Mouse (Mus musculus) liver, embryonic 14.5 days (tissue): ENCODE measurements around the gene Calr. TPM values are rescaled to one million over a fixed set of nuclear protein-coding genes. Genes with fewer than 3 reads are reported as not detected.

Experiments used
- ATAC-seq: fragments of 200-750 bp; cut with Nextera tagmentation; 2 replicates; pipeline ENCODE4 v1.8.0; 2017; ENCODE audit warnings: moderate number of reproducible peaks, mild to moderate bottlenecking, moderate library complexity; ENCODE audit not compliant: insufficient read depth
- DNase-seq, 3 experiments: peaks; one replicate each; pipeline ENCODE4 v3.0.0-alpha.2; 2012 to 2013; ENCODE audit warnings: low read depth in 3 of 3, low spot score in 3 of 3
- H3K27ac ChIP-seq: fragments of 300-500 bp; sonication (generic); 2 replicates; pipeline ENCODE4 v1.5.1; 2014; ENCODE audit warnings: moderate library complexity, mild to moderate bottlenecking, control low read depth, inconsistent platforms
- H3K27me3 ChIP-seq: fragments of 300-500 bp; sonication (generic); 2 replicates; pipeline ENCODE4 v1.6.1; 2014; ENCODE audit warnings: mild to moderate bottlenecking, low read length, moderate library complexity; ENCODE audit not compliant: control insufficient read depth, insufficient read depth
- H3K36me3 ChIP-seq: fragments of 300-500 bp; sonication (generic); replicated peaks from 2 replicates; pipeline ENCODE4 v1.6.1; 2014; ENCODE audit warnings: low read depth; ENCODE audit not compliant: control insufficient read depth, insufficient read depth
- H3K4me1 ChIP-seq, 2 experiments: fragments of 200-500 bp in 1 of 2; fragments of 300-500 bp in 1 of 2; sonication (generic) in 1 of 2; replicated peaks; 2 replicates each; pipeline ENCODE4 v1.6.1; 2012 to 2014; ENCODE audit warnings: antibody characterized with exemption in 1 of 2, inconsistent platforms in 1 of 2, low read length in 1 of 2; ENCODE audit not compliant: control insufficient read depth in 2 of 2, insufficient read depth in 2 of 2
- H3K4me2 ChIP-seq: fragments of 300-500 bp; sonication (generic); 2 replicates; pipeline ENCODE4 v1.6.1; 2014; ENCODE audit warnings: low read depth, mild to moderate bottlenecking, control low read depth, moderate library complexity
- H3K4me3 ChIP-seq, 2 experiments: fragments of 200-500 bp in 1 of 2; fragments of 300-500 bp in 1 of 2; sonication (generic) in 1 of 2; 2 replicates each; pipeline ENCODE4 v1.5.1; 2012 to 2014; ENCODE audit warnings: low read depth in 2 of 2, low read length in 2 of 2, mild to moderate bottlenecking in 2 of 2, control low read depth in 1 of 2, inconsistent platforms in 1 of 2, moderate library complexity in 1 of 2; ENCODE audit not compliant: insufficient read depth in 1 of 2
- H3K9ac ChIP-seq: fragments of 300-500 bp; sonication (generic); replicated peaks from 2 replicates; pipeline ENCODE4 v1.6.1; 2014; ENCODE audit warnings: mild to moderate bottlenecking, control low read depth, moderate library complexity
- H3K9me3 ChIP-seq: fragments of 300-500 bp; sonication (generic); 2 replicates; pipeline ENCODE4 v1.6.1; 2016; ENCODE audit warnings: low read length, mixed read lengths; ENCODE audit not compliant: control insufficient read depth
- CTCF ChIP-seq: IDR thresholded peaks from 2 replicates; pipeline ENCODE4 v1.5.1; 2016; ENCODE audit warnings: antibody characterized with exemption, low read depth, control low read depth
- EP300 ChIP-seq: IDR thresholded peaks from 2 replicates; pipeline ENCODE4 v1.6.1; 2016; ENCODE audit warnings: antibody characterized with exemption, low read depth
- WGBS: fragments of 180-500 bp; shearing (Covaris S2); extraction: QIAGEN DNeasy Blood & Tissue Kit; methylation state at CpG from one replicate; pipeline ENCODE4 v1.1.7; 2014; ENCODE audit not compliant: insufficient replicate concordance; 5-methylcytosine and 5-hydroxymethylcytosine counted together
- polyA plus RNA-seq, 2 experiments: library from polyadenylated mRNA; depleted of rRNA in 1 of 2; stranded (reverse) in 1 of 2; unstranded in 1 of 2; fragments of >200 nt; fragmentation: Nextera tagmentation in 1 of 2; extraction: Ambion mirVana in 1 of 2; gene quantifications; 2 replicates each; pipeline versions ENCODE4 v1.2.1 to v1.2.3; 2012 to 2014

The Calr gene
- polyA plus RNA-seq, 2 experiments: 262 to 348 TPM

DNA sequence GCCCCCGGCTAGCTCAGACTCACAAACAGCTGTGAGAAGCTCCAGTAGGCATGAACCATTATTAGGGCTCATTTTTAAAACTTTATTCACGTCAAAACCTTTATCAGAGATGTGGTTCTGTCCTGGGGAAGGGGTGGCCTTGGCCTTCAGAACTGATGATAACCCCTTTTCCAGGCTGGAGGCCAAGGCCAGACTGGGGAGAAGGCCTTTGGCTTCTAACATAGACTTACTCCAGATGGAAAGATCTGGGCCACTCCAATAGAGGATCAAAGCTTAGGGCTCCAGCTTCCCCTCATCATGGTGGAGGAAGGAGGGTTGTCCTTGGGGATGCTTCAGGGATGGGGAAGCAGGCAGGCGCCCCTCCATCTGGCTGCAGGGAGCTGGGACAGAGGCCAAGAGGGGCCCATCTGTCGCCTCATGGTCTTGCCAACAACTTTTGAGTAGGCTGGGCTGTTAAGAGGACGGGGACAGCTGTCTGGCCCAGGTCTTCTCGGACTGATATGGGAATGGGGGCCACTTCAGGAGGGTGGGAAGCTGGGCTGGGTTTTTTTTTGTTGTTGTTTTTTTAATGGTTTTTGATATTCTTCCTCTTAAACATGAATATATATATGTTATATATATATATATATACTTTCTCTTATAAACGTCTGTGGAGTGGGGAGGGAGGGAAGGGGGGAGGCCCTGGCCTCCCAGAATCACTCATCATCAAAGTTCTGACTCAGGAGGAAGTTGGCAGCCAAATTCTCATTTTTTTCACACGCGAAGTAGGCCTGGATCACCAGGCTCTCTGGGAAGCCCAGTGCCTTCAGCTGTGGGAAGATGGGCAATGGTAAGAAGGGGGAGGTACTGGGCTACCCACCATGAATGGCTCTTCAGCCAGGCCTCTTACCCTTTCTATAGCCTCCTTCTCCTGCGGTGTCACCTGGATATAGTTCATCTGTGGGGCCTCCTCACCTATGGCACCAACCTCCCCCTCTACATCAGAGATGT, 11.6 kb downstream of the Calr start:
- peak overlapping the region in 1 of 2 experiments; percentile 74; a peak in 1 of 4 replicates for H3K4me3 ChIP-seq
- WGBS: 70% methylated on average over 10 of the region's 10 CpGs
- no peak for TF ChIP-seq CTCF
- TF ChIP-seq EP300: no peak; the same call in 1 of the 2 replicates
- peaks cover 43 to 68% of the 10 kb centered on the region in 2 experiments for H3K4me1 ChIP-seq
- H3K9ac ChIP-seq: peak overlapping the region; percentile 25; the same call in 1 of the 2 replicates
- peak overlapping the region; percentile 84 for H3K4me2 ChIP-seq
- ATAC-seq (no peak), DNase-seq (no peak)
- peak overlapping the region; percentile 97 for H3K27ac ChIP-seq
- H3K36me3 ChIP-seq: peaks cover 54% of the 10 kb centered on the region
- H3K9me3 ChIP-seq: no peaks in the 10 kb centered on the region
- H3K27me3 ChIP-seq: no peaks in the 10 kb centered on the region

DNA sequence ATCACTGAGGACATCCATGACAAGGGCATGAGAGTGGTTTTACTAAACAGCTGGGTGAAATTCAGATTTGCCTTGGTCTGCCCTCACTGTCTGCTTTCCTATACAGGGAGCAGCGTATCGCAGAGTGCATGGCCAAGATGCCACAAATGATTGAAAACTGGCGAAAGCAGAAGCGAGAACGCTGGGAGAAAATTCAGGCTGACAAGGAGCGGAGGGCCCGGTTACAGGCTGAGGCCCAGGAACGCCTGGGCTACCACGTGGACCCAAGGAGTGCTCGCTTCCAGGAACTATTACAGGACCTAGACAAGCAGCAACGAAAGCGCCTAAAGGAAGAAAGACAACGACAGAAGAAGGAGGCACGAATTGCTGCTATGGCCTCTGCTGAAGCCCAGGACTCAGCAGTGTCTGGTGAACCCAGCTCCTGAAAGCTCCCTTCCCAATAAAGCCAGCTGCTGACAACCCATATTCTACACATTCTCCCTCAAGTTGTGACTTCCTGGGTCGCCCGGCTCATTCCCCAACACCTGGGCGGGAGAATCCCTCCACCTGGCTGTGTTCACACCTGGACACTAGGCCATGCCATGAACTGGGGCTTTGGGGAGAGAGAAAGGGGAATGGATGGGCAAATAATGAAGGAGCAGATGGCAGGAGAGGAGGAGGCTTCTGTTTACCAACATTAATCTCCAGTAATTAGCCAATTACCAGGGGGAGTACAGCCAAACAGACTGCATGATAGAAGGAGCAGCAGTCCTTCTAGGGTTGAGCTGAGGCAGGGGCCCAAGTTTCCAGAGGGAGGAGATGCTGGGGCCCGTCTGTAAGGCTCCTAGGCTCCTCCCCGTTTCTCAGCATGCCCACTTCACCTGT, 12.5 kb downstream of the Calr start:
- peak overlapping the region; percentile 4 to 94; a peak in 1 of 4 replicates for H3K4me3 ChIP-seq
- H3K4me1 ChIP-seq: peaks cover 41 to 64% of the 10 kb centered on the region in 2 experiments
- TF ChIP-seq CTCF (no peak), EP300 (no peak)
- no peak overlapping the region; the same call in 1 of the 2 replicates for H3K9ac ChIP-seq
- DNase-seq (no peak), ATAC-seq (no peak)
- H3K36me3 ChIP-seq: peaks cover 52% of the 10 kb centered on the region
- H3K9me3 ChIP-seq: no peaks in the 10 kb centered on the region
- H3K27me3 ChIP-seq: no peaks in the 10 kb centered on the region
- H3K4me2 ChIP-seq: peak overlapping the region; percentile 84
- WGBS: 81% methylated on average over 19 of the region's 19 CpGs
- peak overlapping the region; percentile 90 for H3K27ac ChIP-seq

GRCm38 (mm10) chr8:84832759-84833742, 13.7 kb downstream of the Calr start:
- Histone ChIP-seq H3K27ac (peak overlapping the region; percentile 90), H3K4me3 (peak overlapping the region; percentile 88 to 94), H3K9ac (peak overlapping the region; percentile 96), H3K27me3 (no peaks in the 10 kb centered on the region), H3K4me1 (peaks cover 35 to 55% of the 10 kb centered on the region in 2 experiments), H3K9me3 (no peaks in the 10 kb centered on the region), H3K36me3 (peaks cover 45% of the 10 kb centered on the region), H3K4me2 (peak overlapping the region; percentile 84)
- peak; percentile 35 for TF ChIP-seq CTCF
- TF ChIP-seq EP300: no peak
- 32% methylated on average over 10 of the region's 10 CpGs for WGBS
- no peak for DNase-seq
- ATAC-seq: no peak

GRCm38 (mm10) chr8:84832034-84832717, 14.6 kb downstream of the Calr start:
- under 1% methylated on average over 59 of the region's 59 CpGs for WGBS

More at GRCm38 (mm10) chr8:84832034-84832717, 14.6 kb downstream of the Calr start:
- TF ChIP-seq EP300: 0 out of 2 replicates have a peak, but pooled peaks have one; percentile 26
- TF ChIP-seq CTCF: no peak
- peak overlapping the region; percentile 84 for H3K4me2 ChIP-seq
- H3K36me3 ChIP-seq: peaks cover 36% of the 10 kb centered on the region
- H3K9me3 ChIP-seq: no peaks in the 10 kb centered on the region
- H3K4me1 ChIP-seq: peaks cover 27 to 46% of the 10 kb centered on the region in 2 experiments
- peak; percentile 84 for ATAC-seq
- H3K4me3 ChIP-seq: peak overlapping the region; percentile 88 to 94
- H3K27ac ChIP-seq: peak overlapping the region; percentile 90
- H3K9ac ChIP-seq: peak overlapping the region; percentile 96
- DNase-seq: peak; percentile 66 to 72 (median 70)
- H3K27me3 ChIP-seq: no peaks in the 10 kb centered on the region
